Mouse (Mus musculus) kidney, postnatal 10 days (tissue): ENCODE data around the gene Rreb1.
"Not testable (repeated sequence)": the region's sequence is repeated elsewhere in the genome, so short reads cannot be mapped to it uniquely, and the experiment has no call there.

Experiments used
- DNase-seq: peaks from one replicate; pipeline ENCODE4 v3.0.0; 2021; ENCODE audit warnings: mixed read lengths

Rreb1 gene

DNA sequence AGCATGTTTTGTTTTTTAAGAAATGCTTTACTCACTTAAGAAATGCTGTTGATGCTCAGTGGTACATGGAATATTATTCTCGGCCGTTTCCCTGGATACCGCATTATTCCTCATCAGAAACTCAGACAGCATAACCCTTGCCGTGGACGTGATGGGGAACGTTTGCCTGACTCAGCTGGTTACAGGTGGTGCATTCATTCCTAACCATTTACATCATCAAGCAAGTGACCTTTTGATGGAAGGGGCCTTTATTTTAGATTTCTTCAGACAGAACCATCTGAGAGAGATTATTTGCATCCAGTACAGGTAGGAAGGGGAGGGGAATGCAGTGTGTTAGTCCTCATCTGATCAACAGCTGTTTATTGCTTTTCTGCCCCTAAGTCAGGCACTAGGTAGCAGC lies 50.7 kb downstream of the Rreb1 start:
- no peak for DNase-seq

GRCm38 (mm10) chr13:37830256-37830655 lies 52.1 kb downstream of the Rreb1 start:
- DNase-seq: no peak

- no peak for DNase-seq
These were observed 52.7 kb downstream of the Rreb1 start for GRCm38 (mm10) chr13:37830874-37831311.

DNA sequence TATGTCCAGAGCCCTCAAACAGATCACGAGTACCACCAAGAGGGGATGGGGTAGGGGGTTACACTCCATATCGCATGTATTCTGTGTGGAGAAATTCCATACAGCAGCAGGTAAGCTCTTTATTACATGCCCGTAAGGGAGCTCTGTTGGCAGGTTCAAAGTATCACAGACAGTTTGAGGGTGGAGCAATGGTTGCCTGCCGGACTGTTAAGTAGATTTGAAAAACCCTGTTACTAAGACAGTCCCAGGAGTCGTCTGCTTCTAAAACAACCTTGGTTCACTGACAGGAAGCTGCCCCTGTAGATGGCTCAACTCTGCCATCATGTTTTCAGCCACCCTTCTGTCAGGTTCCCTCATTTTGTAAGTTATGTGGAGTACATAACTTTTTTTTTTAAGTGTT lies 54.3 kb downstream of the Rreb1 start:
- no peak for DNase-seq

GRCm38 (mm10) chr13:37833500-37833899 lies 55.3 kb downstream of the Rreb1 start:
- no peak for DNase-seq

DNA sequence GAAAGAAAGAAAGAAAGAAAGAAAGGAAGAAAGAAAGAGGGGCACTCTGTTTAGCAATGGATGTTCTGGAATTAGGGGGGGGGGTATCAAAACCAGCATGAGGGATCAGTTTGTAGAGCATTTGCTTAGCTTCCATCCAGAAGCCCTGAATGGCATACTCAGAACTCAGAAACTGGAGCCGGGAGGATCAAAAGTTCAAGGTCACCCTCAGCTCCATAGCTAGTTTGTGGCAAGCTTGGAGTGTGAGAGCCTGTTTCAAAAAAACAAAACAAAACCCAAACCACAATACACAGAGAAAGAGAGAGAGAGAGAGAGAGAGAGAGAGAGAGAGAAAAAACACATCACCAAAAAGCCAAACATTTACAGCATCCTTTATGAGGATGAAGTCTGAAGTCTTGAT lies 57.1 kb downstream of the Rreb1 start:
- DNase-seq: no peak

GRCm38 (mm10) chr13:37835811-37836210 lies 57.6 kb downstream of the Rreb1 start:
- DNase-seq: not testable (repeated sequence)

DNA sequence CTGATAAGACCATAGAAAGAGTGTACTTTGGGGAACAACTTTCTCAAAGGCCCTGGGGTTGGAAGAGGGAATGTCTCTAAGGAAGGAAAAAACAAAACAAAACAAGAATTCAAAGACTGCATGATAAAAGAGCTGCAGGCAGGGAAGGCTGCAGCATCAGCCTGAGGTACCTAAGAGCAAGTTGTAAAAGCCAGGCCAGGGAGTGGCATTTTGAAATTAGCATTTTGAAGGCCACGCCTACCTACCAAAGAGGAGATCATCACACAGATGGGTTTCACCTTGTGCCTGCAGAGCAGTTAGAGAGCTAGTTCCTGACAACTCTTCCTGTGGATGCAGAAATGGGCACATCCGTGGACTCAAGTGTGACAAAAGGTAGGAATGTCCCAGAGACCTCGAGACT lies 59.2 kb downstream of the Rreb1 start:
- DNase-seq: no peak

GRCm38 (mm10) chr13:37838260-37839183 lies 60.3 kb downstream of the Rreb1 start:
- DNase-seq: no peak

GRCm38 (mm10) chr13:37843241-37843640 lies 65.0 kb downstream of the Rreb1 start:
- DNase-seq: no peak

DNA sequence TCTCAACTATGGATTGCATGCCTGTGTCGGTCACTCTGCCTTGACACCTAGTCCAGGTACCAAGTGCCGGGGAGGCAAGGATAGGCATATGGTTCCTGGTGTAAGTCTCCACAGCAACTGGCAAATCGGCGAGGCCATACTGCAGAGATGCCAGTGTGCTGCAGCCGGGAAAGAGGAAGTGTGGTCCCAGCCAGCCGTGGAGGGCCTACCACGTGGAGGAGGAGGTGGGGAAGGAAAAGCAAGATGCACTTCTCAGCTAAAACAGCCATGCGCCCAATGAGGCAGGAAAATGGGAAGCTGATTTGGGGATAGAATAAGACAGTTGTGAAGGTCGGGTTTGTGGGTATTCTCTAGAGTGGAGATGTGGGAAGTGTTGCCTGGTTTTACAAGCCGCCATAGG lies 65.6 kb downstream of the Rreb1 start:
- no peak for DNase-seq

- no peak for DNase-seq
These were observed 67.0 kb downstream of the Rreb1 start for GRCm38 (mm10) chr13:37845156-37845555.

DNA sequence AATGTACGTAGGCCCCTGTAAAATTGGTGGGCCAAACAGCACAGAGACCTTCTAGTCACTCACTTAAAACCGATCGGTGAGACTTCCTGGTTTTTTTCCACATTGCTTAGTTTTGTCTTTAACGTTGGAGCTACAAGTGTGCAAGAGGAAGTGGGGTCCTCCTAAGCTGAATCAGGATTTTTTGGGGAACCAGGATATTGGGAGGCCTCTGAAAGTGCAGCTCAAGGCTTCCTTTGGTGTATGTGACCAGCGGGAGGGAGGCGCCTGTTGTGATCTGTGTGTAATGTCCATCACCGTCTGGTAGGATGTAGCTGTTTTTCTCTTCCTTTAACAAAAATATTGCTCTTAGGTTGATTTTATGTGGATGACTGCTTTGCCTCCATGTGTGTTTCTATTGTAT lies 67.4 kb downstream of the Rreb1 start:
- no peak for DNase-seq

DNA sequence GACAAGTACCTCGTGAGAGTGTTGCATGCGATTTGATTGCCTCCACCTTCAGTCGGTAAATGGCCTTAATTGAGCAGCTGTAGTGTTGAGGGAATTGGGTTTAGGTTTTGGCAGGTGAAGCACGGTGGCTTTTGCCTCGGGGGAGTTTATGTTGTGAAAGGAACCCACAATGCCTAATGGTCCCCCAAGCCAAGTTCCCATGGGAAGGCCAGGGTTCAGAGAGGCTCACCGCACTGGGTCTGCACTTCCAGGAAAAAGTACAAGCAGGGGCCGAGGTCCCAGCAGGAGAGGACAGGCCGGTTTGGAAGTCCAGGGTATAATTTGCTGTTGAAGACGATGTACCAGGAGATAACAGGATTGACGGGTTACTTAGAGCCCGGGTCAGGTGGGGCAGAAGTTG lies 68.3 kb downstream of the Rreb1 start:
- no peak for DNase-seq

DNA sequence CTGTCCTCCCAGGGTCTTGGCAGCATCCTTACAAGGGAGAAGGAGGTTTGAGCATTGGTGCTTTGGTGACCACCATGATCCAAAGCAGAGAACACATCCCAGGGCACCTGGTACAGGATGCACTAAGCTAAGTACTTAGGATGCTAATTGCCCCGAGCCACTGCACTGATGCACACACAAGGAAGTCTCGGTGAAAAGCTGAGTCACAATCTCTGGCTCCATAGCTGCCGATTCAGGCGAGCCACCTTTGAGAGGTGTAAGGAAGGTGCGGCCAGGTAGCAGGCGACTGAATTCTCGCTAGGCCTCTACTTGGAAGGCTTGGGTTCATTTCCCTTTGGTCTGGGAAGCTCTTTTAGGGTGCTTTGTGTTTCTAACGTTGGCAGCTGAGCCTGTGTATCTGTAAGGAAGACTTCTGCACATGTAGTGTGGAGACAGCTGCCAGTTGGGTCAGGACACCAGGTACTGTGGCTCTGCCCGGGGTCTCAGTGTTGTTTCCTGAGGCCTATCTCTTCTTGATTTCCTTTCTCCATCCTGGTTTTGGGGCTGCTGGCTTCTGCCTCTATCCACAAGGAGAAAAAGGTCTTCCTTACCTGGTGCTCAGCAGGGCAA lies 68.9 kb downstream of the Rreb1 start:
- no peak for DNase-seq

DNA sequence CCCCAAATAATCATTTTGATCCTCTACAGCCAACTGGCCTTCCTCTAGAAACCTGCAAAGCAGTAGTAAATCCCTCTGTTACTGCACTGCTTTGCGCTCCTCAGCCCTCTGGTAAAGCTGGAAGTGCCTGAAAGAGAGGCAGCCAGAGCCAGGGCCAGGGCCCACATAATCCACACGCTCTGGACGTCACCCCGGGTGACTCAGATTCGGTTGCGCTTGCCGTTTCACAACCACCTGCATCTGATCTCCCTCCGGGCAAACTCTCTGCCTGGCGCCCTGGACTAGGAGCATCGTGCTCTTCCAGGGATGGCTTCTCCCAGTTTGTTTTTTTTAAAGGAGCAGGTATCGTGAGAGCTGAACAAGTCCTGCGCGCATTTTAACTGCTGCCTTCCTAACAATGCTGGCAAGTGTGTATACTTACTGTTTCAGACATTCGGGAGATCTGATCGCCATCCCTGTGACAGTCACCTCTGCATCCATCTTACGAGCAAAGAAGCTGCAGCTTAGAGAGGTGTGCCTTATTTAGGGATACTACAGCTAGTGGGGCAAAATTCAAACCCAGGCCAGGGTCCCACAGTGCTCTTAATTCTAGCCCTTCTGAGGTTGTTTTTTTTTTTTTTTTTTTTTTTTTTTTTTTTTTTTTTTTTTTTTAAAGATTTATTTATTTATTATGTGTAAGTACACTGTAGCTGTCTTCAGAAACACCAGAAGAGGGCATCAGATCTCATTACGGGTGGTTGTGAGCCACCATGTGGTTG lies 69.6 kb downstream of the Rreb1 start:
- peak; percentile 46 for DNase-seq

DNA sequence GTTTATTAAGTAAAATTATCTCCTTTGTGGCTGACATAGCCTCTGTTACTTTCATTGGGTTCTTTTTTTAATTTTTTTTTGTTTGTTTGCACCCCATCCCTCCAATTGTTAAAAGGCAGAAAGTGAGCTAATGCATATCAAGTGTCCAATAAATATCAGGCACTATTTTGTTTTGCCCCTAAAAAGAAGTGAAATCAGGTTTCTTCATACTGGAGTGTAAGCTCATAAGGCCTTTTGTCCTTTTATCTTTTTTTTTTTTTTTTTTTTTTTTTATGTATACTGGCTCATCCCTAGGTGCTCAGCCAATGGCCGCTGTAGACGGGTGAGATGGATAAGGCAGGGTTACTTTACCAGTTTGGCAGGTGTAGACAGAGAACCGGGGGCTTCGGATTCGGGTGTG lies 70.2 kb downstream of the Rreb1 start:
- DNase-seq: no peak

DNA sequence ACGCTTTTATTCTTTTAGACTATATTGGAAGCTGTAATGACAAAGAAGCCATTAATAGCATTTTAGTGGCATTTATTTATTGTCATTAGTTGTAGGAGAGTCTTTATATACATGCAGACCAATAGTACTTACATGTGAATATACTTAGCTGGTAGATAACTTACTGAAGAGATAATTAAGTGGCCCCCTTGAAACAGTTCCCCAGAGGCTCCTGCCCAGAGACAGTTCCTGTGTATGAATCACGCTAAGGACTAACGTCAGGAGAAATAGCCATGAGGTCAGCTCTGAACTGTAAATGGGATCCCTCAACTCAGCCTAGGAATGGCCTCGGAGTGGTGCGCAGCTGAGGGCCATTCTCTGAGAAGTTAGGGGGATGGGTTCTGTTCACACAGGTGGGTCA lies 73.4 kb downstream of the Rreb1 start:
- DNase-seq: no peak

GRCm38 (mm10) chr13:37852850-37853249 lies 74.7 kb downstream of the Rreb1 start:
- DNase-seq: no peak

DNA sequence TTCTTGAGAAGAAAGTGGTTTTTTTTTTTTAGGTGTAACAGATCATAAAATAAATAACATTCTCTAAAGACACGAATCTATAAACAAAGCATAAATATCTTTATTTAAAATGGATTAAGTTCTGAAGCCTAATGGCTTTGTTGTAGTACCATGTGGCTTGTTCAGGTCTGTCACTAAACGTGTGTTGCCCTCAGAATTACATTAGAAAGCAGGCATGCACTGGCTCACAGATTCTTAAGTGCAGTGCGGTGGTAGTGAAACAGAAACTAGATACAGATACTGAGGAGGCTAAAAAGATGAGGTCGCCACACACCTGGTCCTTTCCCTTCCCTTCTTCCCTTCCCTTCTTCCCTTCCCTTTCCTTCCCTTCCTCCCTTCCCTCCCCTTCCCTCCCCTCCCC lies 75.2 kb downstream of the Rreb1 start:
- DNase-seq: no peak

DNA sequence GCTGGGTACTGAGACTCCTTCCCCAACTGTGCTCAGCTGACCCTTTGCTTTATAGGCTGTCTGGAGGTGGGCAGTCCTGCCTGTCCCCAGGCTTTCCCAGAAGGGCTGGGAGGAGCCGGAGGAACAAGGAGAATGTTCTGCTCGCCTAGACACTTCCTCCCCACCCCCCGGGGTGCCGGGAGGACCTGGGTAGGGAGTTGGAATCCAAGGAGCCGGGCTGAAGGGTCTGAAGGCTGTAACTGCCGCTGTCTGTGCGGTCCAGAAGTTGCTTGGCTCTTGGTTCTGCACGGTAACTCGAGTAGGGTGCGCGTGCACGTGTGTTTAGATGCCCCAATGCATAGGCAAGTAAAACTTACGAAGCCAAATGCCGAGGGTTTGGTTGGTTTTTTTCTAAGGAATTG lies 75.8 kb downstream of the Rreb1 start:
- peak; percentile 75 for DNase-seq

DNA sequence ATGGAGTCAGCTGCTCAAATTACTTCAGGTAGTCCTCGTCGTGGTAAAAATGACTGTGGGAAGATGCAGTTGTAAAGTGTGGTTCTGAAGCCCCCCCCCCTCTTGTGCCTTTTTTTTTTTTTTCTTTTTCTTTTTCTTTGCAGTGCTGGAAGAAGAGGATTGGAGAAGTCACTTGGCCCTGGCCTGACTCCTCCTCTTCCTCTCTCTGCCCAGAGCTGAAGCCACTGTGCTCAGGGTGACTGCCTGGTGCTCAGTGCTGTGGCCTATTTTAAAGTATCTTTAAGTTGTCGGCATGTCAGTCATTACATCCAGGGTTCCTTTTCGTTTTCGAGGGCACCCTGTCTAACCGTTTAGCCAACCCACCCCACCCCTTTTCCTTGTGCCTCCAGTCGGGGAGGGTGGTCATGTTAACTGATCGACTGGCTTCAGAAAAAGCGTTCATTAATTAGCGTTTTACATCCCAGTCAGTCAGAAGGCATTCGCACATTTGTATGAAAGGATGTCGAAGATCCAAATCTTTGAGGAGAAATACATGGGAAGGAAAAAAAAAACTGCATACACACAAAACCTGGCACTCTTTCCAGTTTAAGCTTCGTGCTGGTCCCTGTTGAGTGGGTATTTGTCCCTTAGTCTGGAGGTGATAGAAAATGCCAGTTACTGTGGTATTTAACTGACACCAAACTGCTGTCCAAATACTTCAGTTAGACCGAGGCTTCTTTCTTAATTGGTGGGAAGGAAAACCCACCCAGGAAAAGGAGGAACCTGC lies 76.4 kb downstream of the Rreb1 start:
- no peak for DNase-seq

DNA sequence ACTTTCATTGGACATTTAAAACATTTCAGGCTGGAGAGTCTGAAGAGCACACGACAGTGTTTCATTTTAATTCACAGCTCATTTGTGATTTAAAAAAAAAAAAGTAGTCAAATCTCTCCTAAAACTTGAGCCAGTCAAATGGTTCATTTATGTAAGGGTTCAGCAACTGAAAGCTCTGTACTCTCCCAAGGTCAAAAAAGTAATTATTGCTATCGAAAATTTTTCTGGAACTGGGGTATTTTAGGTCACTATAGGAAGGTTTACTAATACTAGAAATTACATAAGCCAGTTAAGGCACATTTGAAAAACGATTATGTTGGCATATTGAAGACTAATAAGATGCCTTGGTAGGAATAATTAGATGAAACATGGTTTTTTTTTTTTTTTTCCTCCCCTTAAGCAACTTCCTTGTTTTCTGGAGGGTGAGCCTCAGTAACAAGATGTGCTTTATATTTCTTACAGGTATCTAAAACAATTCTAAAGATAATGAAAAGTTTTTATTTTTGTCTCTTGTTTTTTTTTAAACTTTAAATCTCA lies 77.1 kb downstream of the Rreb1 start:
- no peak for DNase-seq
